Mouse (Mus musculus) cerebellum, adult 2 months (tissue): Measurements from ENCODE around the gene Ccdc9b.

Experiments used
- CTCF ChIP-seq: fragments of 200-500 bp; IDR thresholded peaks from 2 replicates; pipeline ENCODE4 v1.5.1; 2011; ENCODE audit warnings: low read depth, mild to moderate bottlenecking, control low read depth, low read length, moderate library complexity, borderline replicate concordance; ENCODE audit not compliant: insufficient read depth
- POLR2A ChIP-seq: fragments of 200-500 bp; IDR thresholded peaks from 2 replicates; pipeline ENCODE4 v1.6.1; 2011; ENCODE audit warnings: low read length, control low read depth, borderline replicate concordance; ENCODE audit not compliant: insufficient read depth

GRCm38 (mm10) chr2:118740341-118740740 is 22.1 kb downstream of the Ccdc9b start:
- TF ChIP-seq CTCF (no peak), POLR2A (no peak)
